9 mouse cellular contexts compared by ENCODE assay signal in the genomic region with DNA sequence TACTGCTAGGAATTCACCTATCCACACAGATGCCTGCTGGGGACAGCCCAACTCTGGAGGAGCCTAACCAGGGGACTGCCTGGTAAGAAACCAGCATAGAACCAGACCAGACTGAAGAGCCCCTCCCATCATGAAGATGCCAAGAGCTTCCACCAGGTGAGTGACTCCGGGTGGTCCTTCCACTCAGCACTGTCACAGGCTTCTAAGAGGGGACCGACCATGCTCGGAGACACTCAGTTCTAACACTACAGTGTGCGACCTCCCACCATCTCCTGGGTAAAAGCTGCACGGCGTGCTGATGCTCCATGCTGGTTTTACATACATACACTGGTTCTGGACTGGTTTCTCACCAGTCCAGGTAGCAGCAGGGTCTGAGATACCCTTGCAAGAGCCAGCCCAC. TPM values are rescaled to one million over a fixed set of nuclear protein-coding genes. Genes with fewer than 3 reads are reported as not detected.
DNase-seq lines count a peak whose midpoint lies in the region; ATAC-seq and TF ChIP-seq lines count a peak whose summit lies in the region.
"Had no signal": no experiment of that assay in that cellular context is flagged by ENCODE, and none has a peak within 500 bp of the region (broad histone marks: within the 10 kb centered on the region; RNA-seq: fewer than 3 reads in every experiment).

No protein-coding gene starts in this region.

- peaks cover 8% of the 10 kb centered on the region for H3K36me3 ChIP-seq in kidney, embryonic 16.5 days (ENCODE audit: insufficient read depth, low read length)
- H3K36me3 ChIP-seq in forebrain, embryonic 11.5 days (ENCODE audit: control insufficient read depth, insufficient read depth, low read length): peaks cover 6% of the 10 kb centered on the region; the same call in 1 of the 2 replicates
- no peaks in the 10 kb centered on the region for H3K36me3 ChIP-seq in hindbrain, postnatal 0 days (ENCODE audit: insufficient read depth, low read length)
- no peaks in the 10 kb centered on the region; the same call in 1 of the 2 replicates for H3K36me3 ChIP-seq in midbrain, embryonic 16.5 days (ENCODE audit: control insufficient read depth, insufficient read depth, low read length)
- no peaks in the 10 kb centered on the region; the same call in 1 of the 2 replicates for H3K36me3 ChIP-seq in lung, postnatal 0 days (ENCODE audit: insufficient read depth, low read length)

- no peaks in the 10 kb centered on the region for H3K9me3 ChIP-seq in kidney, embryonic 16.5 days (ENCODE audit: low read length)
- H3K9me3 ChIP-seq in forebrain, embryonic 11.5 days (ENCODE audit: control insufficient read depth, low read length): no peaks in the 10 kb centered on the region
- no peaks in the 10 kb centered on the region for H3K9me3 ChIP-seq in hindbrain, postnatal 0 days (ENCODE audit: low read length)
- no peaks in the 10 kb centered on the region for H3K9me3 ChIP-seq in midbrain, embryonic 16.5 days (replicated peaks; ENCODE audit: control insufficient read depth, low read length, poor library complexity, severe bottlenecking)
- H3K9me3 ChIP-seq in lung, postnatal 0 days (ENCODE audit: low read length): no peaks in the 10 kb centered on the region

- DNase-seq in kidney, adult 9 months: no peak
- DNase-seq in forebrain, embryonic 11.5 days (ENCODE audit: low spot score): no peak
- no peak for DNase-seq in hindbrain, postnatal 0 days (ENCODE audit: low spot score)
- DNase-seq in yolk sac, embryonic 10.5 days (ENCODE audit: low spot score): no peak
- DNase-seq in lung, postnatal 0 days (ENCODE audit: low spot score): no peak
- no peak for DNase-seq in kidney, postnatal 25 days
- DNase-seq: adrenal gland, postnatal 10 days had no signal

- H3K4me3 ChIP-seq in kidney, embryonic 16.5 days (ENCODE audit: low read length): no peak overlapping the region
- peak overlapping the region; percentile 97 for H3K4me3 ChIP-seq in forebrain, embryonic 11.5 days (ENCODE audit: low read depth, low read length)
- H3K4me3 ChIP-seq in hindbrain, postnatal 0 days (ENCODE audit: low read length): peak overlapping the region; percentile 98
- H3K4me3 ChIP-seq in midbrain, embryonic 16.5 days (ENCODE audit: low read depth, low read length): peak overlapping the region; percentile 90
- no peak overlapping the region for H3K4me3 ChIP-seq in lung, postnatal 0 days (ENCODE audit: low read depth, low read length)

- no peak for ATAC-seq in kidney, embryonic 16.5 days (ENCODE audit: low FRiP score, low TSS enrichment)
- no peak for ATAC-seq in forebrain, embryonic 11.5 days (replicated peaks; ENCODE audit: low FRiP score)
- no peak for ATAC-seq in hindbrain, postnatal 0 days
- no peak for ATAC-seq in midbrain, embryonic 16.5 days
- no peak for ATAC-seq in lung, postnatal 0 days

- whole genome bisulfite sequencing in kidney, embryonic 16.5 days: 88% methylated on average over 6 of the region's 6 CpGs
- WGBS in forebrain, embryonic 11.5 days: 95% methylated on average over 6 of the region's 6 CpGs
- 56% methylated on average over 6 of the region's 6 CpGs for WGBS in hindbrain, postnatal 0 days
- WGBS in midbrain, embryonic 16.5 days: 70% methylated on average over 6 of the region's 6 CpGs
- WGBS in lung, postnatal 0 days: 92% methylated on average over 6 of the region's 6 CpGs

- H3K27me3 ChIP-seq in kidney, embryonic 16.5 days (ENCODE audit: insufficient read depth, low read length): no peaks in the 10 kb centered on the region
- H3K27me3 ChIP-seq in forebrain, embryonic 11.5 days (ENCODE audit: control insufficient read depth, insufficient read depth, low read length): no peaks in the 10 kb centered on the region
- no peaks in the 10 kb centered on the region for H3K27me3 ChIP-seq in hindbrain, postnatal 0 days (ENCODE audit: insufficient read depth, low read length)
- no peaks in the 10 kb centered on the region for H3K27me3 ChIP-seq in midbrain, embryonic 16.5 days (ENCODE audit: control insufficient read depth, insufficient read depth, low read depth, low read length)
- no peaks in the 10 kb centered on the region for H3K27me3 ChIP-seq in lung, postnatal 0 days (replicated peaks; ENCODE audit: insufficient read depth, low read length)

- peak overlapping the region; percentile 75; the same call in 1 of the 2 replicates for H3K4me2 ChIP-seq in kidney, embryonic 16.5 days (replicated peaks; ENCODE audit: low read depth, low read length)
- peak overlapping the region; percentile 91 for H3K4me2 ChIP-seq in forebrain, embryonic 11.5 days (ENCODE audit: low read depth, low read length, severe bottlenecking)
- H3K4me2 ChIP-seq in hindbrain, postnatal 0 days (ENCODE audit: low read depth, low read length): peak overlapping the region; percentile 73
- H3K4me2 ChIP-seq in midbrain, embryonic 16.5 days (ENCODE audit: low read length): peak overlapping the region; percentile 98
- H3K4me2 ChIP-seq in lung, postnatal 0 days (replicated peaks; ENCODE audit: low read depth, low read length): no peak overlapping the region

- TF ChIP-seq CTCF in hindbrain, postnatal 0 days (IDR thresholded peaks at IDR 0.05; ENCODE audit: low read depth): no peak
- TF ChIP-seq CTCF in lung, postnatal 0 days (IDR thresholded peaks at IDR 0.05): no peak

- H3K4me1 ChIP-seq in kidney, embryonic 16.5 days (ENCODE audit: insufficient read depth, low read length): peaks cover 58% of the 10 kb centered on the region
- H3K4me1 ChIP-seq in forebrain, embryonic 11.5 days (replicated peaks; ENCODE audit: control insufficient read depth, insufficient read depth, low read length): peaks cover 24% of the 10 kb centered on the region
- peaks cover 42% of the 10 kb centered on the region for H3K4me1 ChIP-seq in hindbrain, postnatal 0 days (ENCODE audit: insufficient read depth, low read length)
- H3K4me1 ChIP-seq in midbrain, embryonic 16.5 days (ENCODE audit: control insufficient read depth, insufficient read depth, low read length): peaks cover 55% of the 10 kb centered on the region
- peaks cover 31% of the 10 kb centered on the region for H3K4me1 ChIP-seq in lung, postnatal 0 days (ENCODE audit: insufficient read depth, low read depth, low read length)

- no peak for TF ChIP-seq EP300 in lung, postnatal 0 days (IDR thresholded peaks at IDR 0.05)

- no peak overlapping the region for H3K27ac ChIP-seq in kidney, embryonic 16.5 days (ENCODE audit: low read length)
- H3K27ac ChIP-seq in forebrain, embryonic 11.5 days (ENCODE audit: low read depth, low read length): no peak overlapping the region
- peak overlapping the region; percentile 97; the same call in 1 of the 2 replicates for H3K27ac ChIP-seq in hindbrain, postnatal 0 days
- H3K27ac ChIP-seq in midbrain, embryonic 16.5 days (ENCODE audit: low read length): no peak overlapping the region
- no peak overlapping the region for H3K27ac ChIP-seq in lung, postnatal 0 days (ENCODE audit: low read length)

- no peak overlapping the region for H3K9ac ChIP-seq in kidney, embryonic 16.5 days (replicated peaks; ENCODE audit: low read length)
- H3K9ac ChIP-seq in forebrain, embryonic 11.5 days (ENCODE audit: low read length): peak overlapping the region; percentile 100
- peak overlapping the region; percentile 100; the same call in 1 of the 2 replicates for H3K9ac ChIP-seq in hindbrain, postnatal 0 days (replicated peaks; ENCODE audit: low read length)
- peak overlapping the region; percentile 100 for H3K9ac ChIP-seq in midbrain, embryonic 16.5 days (ENCODE audit: low read depth, low read length)
- no peak overlapping the region for H3K9ac ChIP-seq in lung, postnatal 0 days (replicated peaks; ENCODE audit: low read depth)

RNA-seq across cellular contexts. Expression of a gene that starts 2.7 kb away (rescaled TPM):
- polyA plus RNA-seq in kidney, embryonic 16.5 days (2015; fragmentation: Nextera tagmentation; extraction: Ambion mirVana): 28.4 and 31.3 TPM in 2 replicates
- 83.3 and 91.5 TPM in 2 replicates for polyA plus RNA-seq in forebrain, embryonic 11.5 days (2014; fragmentation: Nextera tagmentation; extraction: Ambion mirVana)
- 253 and 260 TPM in 2 replicates for total RNA-seq in hindbrain, postnatal 0 days (2014; rRNA removed)
- polyA plus RNA-seq in hindbrain, postnatal 0 days (2015; fragmentation: Nextera tagmentation; extraction: Ambion mirVana): 53.5 and 60.3 TPM in 2 replicates
- 56.0 and 61.5 TPM in 2 replicates for polyA plus RNA-seq in midbrain, embryonic 16.5 days (2015; fragmentation: Nextera tagmentation; extraction: Ambion mirVana)
- 18.2 and 19.8 TPM in 2 replicates for polyA plus RNA-seq in lung, postnatal 0 days (2015; fragmentation: Nextera tagmentation; extraction: Ambion mirVana)

RNA-seq across cellular contexts. Expression of a gene that starts 39.1 kb away (rescaled TPM):
- 36.3 and 38.9 TPM in 2 replicates for polyA plus RNA-seq in kidney, embryonic 16.5 days (2015; fragmentation: Nextera tagmentation; extraction: Ambion mirVana)
- polyA plus RNA-seq in forebrain, embryonic 11.5 days (2014; fragmentation: Nextera tagmentation; extraction: Ambion mirVana): 41.8 and 45.4 TPM in 2 replicates
- 81.4 and 112 TPM in 2 replicates for total RNA-seq in hindbrain, postnatal 0 days (2014; rRNA removed)
- 29.7 and 35.1 TPM in 2 replicates for polyA plus RNA-seq in hindbrain, postnatal 0 days (2015; fragmentation: Nextera tagmentation; extraction: Ambion mirVana)
- polyA plus RNA-seq in midbrain, embryonic 16.5 days (2015; fragmentation: Nextera tagmentation; extraction: Ambion mirVana): 18.4 and 23.1 TPM in 2 replicates
- polyA plus RNA-seq in lung, postnatal 0 days (2015; fragmentation: Nextera tagmentation; extraction: Ambion mirVana): 23.1 and 25.5 TPM in 2 replicates

RNA-seq across cellular contexts. Expression of a gene that starts 56.0 kb away (rescaled TPM):
- 26.0 and 30.7 TPM in 2 replicates for polyA plus RNA-seq in kidney, embryonic 16.5 days (2015; fragmentation: Nextera tagmentation; extraction: Ambion mirVana)
- polyA plus RNA-seq in forebrain, embryonic 11.5 days (2014; fragmentation: Nextera tagmentation; extraction: Ambion mirVana): 28.6 and 31.0 TPM in 2 replicates
- 19.1 and 43.1 TPM in 2 replicates for total RNA-seq in hindbrain, postnatal 0 days (2014; rRNA removed)
- polyA plus RNA-seq in hindbrain, postnatal 0 days (2015; fragmentation: Nextera tagmentation; extraction: Ambion mirVana): 22.1 and 24.8 TPM in 2 replicates
- 30.5 and 31.5 TPM in 2 replicates for polyA plus RNA-seq in midbrain, embryonic 16.5 days (2015; fragmentation: Nextera tagmentation; extraction: Ambion mirVana)
- 10.3 and 11.0 TPM in 2 replicates for polyA plus RNA-seq in lung, postnatal 0 days (2015; fragmentation: Nextera tagmentation; extraction: Ambion mirVana)

RNA-seq across cellular contexts. Expression of a gene that starts 58.6 kb away (rescaled TPM):
- 28.2 and 30.9 TPM in 2 replicates for polyA plus RNA-seq in kidney, embryonic 16.5 days (2015; fragmentation: Nextera tagmentation; extraction: Ambion mirVana)
- polyA plus RNA-seq in forebrain, embryonic 11.5 days (2014; fragmentation: Nextera tagmentation; extraction: Ambion mirVana): 17.0 and 17.1 TPM in 2 replicates
- 44.6 and 46.7 TPM in 2 replicates for total RNA-seq in hindbrain, postnatal 0 days (2014; rRNA removed)
- polyA plus RNA-seq in hindbrain, postnatal 0 days (2015; fragmentation: Nextera tagmentation; extraction: Ambion mirVana): 17.9 and 18.1 TPM in 2 replicates
- 21.8 and 24.8 TPM in 2 replicates for polyA plus RNA-seq in midbrain, embryonic 16.5 days (2015; fragmentation: Nextera tagmentation; extraction: Ambion mirVana)
- polyA plus RNA-seq in lung, postnatal 0 days (2015; fragmentation: Nextera tagmentation; extraction: Ambion mirVana): 15.2 and 16.1 TPM in 2 replicates

Comparison
In these comparisons a context has a peak if more than half of its experiments do, and no peak if none do; other contexts are left out.
1. H3K4me3 ChIP-seq: peak in forebrain, embryonic 11.5 days (single experiment), hindbrain, postnatal 0 days (single experiment) and midbrain, embryonic 16.5 days (single experiment); none in kidney, embryonic 16.5 days (single experiment) and lung, postnatal 0 days (single experiment).
2. H3K9ac ChIP-seq: peak in forebrain, embryonic 11.5 days (single experiment), hindbrain, postnatal 0 days (single experiment) and midbrain, embryonic 16.5 days (single experiment); none in kidney, embryonic 16.5 days (single experiment) and lung, postnatal 0 days (single experiment).